Mouse (Mus musculus) embryo, embryonic 10 days (tissue): ENCODE measurements at regions not wholly inside any gene's neighbourhood (a gene's known extent, or its start where the extent isn't known, plus 50 kb on each side); places are given as distances from the start of the nearest gene placed in this dataset.

Experiments used
- DNase-seq: peaks from one replicate; pipeline ENCODE4 v3.0.0-alpha.2; 2015; ENCODE audit warnings: low spot score

DNA sequence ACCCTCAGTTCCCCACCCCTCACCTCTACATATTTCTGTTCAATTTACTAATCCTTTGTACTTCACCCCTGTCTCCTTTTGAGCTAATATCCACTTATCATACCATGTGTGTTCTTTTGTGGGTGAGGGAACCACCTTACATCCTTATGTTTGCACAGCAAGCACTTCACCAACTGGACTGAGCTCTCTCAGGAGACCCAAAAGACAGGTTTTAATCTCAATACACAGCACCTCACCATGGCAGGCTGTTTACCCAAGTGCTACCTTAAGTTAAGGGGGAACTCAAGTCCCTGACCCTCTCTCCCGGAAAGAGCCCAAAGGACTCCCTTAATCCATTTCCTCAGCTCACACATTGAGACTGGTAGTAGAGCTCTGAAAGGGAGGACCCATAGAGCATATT lies 62.3 kb upstream of the Agr3 start:
- DNase-seq: no peak

DNA sequence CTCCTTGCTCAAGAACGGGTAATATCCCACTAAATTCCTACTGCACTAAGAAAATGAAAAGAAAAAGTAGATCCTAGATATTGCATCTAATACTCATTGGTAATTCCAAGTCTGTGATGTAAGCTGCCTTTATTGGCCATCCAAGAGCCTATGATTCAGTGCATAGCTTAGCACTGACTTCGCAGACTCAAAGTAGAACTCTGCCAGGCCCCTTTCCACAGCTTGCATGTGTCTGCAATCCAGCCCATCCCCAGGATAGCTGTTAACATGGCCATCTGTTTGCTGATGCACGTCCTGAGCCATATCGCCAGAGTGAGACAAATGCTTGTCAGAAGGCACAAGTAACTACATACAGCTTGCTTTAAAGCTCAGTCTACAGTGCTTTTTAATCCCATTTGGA lies 72.3 kb upstream of the Agr3 start:
- no peak for DNase-seq

DNA sequence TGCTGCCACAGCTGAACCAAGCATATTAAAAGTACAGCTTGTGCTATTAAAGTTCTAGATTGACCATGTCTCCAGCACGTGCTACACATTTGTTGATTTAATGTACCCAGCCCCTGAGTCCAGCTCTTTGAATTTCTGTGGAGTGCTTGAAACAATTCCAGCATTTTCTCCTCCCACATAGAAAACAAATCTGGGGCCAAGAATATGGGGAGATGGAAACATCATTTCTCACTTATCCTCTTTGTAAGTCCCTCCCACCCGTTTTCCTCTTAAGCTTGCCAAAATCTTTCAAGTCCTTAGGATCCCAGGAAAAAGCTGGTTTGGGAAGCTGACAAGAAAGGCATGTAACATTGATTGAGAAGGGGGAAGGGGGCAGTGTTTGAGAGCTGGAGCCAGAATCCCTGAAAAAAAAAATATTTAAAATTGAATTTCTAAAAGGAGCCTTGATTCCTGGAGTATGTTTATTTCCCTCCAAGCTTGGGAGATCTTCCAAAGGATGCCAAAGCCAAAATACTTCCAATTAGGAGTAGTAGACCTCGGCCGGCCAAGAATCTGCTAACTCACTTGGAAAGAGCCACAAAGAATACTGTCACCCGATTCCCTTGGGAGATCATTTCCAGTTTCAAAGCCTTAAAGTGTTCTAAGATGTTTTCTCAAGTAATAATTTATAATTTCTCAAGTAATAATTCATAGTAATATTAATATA lies 78.4 kb upstream of the Agr3 start:
- DNase-seq: no peak

DNA sequence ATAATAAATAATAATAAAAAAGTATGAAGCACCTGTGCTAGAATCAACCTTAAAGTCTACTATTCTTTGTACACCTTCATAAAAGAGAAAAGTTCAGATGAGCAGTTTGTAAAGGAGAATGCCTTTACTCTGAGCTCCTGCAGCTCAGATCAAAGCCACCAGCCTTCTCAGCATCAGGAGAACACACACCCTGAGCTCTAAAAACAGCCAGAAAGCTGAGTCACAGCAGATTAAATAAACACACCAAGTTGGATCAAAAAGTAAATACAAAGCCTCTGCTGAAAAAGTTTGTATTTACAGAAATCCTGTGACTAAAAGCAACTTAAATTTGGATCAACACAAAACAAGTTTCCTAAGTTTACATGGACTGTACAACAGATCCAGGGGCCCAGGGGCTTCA lies 88.5 kb upstream of the Agr3 start:
- DNase-seq: no peak

DNA sequence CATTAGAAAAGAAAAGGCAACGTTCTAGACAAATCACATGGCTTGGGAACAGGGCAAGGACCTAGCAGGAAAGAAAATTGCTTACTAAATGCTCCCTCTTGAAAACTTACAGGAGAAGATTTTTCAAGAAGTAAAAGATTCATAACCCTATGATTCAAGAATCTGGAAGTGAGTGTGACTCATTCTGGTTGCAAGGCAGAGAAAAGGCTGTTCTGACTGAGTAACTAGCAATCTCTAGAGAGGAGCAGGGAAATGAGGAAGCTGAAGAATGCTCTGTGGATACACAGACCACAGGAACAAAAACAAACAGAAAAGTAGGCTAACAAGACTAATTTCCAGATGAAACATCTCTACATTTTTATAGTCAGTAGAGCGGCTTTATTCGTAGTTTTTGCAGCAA lies 92.1 kb upstream of the Agr3 start:
- no peak for DNase-seq

DNA sequence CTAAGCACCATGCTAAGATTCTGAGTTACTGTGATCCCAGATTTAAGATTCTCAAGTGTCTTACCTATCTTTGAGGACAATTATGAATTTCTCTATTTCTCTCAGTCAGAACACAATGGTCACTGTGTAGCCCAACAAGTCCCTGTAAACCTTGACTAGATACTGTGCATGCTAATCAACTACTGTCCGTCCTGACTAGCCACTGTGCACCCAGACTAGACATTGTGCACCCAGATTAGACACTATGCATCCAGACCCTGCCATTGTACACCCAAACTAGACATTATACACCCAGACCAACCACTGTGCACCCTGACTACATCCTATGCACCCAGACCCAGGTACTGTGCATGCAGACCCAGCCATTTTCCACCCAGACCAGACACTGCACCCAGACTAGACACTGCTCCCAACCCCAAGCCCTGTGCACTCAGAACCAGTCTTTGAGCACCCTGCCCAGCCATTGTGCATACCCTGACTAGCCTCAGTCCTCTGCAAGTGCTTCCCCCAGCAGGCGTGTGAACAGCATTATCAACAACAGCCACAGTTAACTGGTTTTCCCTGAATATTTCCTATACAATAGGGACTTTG lies 93.4 kb upstream of the Agr3 start:
- DNase-seq: no peak

DNA sequence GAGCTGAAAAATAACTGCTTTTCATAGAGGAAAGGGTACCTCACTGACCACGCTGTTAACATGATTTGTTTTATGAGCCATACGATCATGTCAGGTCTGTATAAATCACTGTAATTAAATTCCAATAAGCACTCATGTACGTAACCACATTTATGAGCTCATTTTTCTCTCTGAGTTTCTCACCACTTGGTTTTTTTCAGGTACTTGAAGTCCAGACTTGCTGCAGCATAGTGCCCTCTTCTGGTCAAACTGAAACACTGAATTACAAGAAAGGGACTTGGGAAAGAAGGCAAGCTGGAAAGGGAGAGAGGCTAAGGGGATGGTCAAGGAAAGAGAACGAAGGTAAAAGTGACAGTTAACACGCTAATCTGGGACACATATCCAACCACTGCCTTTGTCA lies 94.2 kb upstream of the Agr3 start:
- peak; percentile 85 for DNase-seq

DNA sequence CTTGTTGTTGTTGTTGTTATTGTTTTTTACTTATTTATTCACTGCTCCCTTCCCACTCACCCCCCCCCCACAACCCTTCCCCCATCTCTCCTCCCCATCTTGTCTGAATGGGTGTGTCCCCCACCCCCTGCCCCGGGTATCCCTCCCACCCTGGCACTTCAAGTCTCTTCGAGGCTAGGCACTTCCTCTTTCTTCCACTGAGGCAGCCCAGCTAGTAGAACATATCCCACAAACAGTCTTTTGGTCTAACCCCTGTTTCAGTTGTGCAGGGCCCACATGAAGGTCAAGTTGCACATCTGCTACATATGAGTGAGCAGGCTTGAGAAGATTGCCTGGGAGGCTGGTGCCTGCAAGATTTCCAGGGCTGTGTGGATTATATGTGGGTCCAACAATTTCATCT lies 97.6 kb upstream of the Agr3 start:
- no peak for DNase-seq

DNA sequence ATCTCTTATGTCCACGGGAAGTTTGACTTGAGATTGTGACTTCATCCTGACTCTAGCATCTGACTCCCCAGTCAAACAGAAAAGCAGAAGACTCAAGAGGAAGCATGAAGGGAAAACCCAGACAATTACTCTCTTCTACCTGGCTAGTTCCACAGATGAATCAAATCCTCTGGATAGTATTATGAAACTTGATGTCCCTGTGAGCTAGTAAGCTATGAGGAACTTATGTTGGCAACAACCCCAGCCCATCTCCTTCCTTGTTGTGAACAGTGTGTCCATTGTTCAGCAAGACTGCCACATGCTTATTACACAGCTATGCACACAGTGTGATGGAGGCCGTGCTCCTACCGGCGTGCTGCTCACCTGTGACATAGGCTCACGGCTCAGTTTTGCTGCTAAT lies 98.4 kb upstream of the Agr3 start:
- DNase-seq: no peak

DNA sequence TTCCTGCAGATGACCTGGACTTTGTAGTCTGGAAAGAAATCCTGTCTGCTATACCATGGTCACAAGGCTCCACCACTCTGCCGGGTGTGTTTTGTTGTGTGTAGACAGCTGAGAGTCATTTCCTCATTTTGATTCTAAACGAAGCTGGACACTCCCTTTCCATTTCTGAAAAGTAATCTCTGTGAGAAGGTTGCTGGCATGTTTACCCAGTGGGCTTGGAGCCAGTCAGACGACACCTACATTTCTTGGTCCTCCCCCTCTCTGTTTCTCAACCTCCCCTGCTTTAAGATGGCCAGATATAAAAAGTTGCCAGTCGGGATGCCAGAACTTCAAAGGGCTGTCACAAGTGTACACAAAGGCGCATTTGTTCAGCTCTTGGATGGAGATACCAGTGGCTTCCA lies 100.8 kb upstream of the Agr3 start:
- peak; percentile 57 for DNase-seq

DNA sequence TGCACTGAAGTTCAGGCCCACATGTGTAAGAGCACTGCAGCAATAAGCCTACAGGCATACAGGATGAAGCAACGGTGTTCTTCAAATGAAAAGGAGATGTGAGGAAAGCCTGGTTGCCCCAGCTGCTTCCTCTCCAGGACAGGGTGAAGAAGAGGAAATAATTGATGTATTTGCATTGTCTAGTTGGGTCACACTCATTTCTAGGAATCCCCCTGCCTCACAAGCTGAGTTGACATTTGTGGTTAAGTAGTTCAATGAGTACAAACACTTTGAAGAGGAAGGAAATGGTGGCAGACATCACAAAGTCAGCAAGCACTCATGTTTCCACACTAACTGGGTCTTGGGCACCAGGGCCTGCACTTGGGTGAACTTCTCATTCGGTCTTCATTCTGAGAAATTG lies 126.2 kb upstream of the Agr3 start:
- DNase-seq: no peak

DNA sequence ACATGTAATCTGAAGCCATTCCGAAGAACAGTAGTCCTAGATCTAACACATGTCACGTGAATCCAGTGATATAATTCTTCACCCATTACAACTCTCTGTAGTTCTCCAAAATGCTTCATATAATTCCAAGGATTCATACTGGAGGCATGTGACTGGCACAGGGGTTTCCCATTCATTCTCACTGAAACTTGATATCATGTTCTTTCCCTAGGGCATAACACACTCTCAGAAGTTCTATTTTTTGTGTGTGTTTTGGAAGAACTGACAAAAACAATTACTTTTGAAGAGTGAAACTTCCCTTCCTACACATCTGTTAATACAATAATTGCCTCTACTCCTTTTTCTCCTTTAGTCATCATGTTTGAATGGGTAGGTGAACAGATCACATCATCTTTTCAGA lies 150.0 kb upstream of the Agr3 start:
- no peak for DNase-seq

DNA sequence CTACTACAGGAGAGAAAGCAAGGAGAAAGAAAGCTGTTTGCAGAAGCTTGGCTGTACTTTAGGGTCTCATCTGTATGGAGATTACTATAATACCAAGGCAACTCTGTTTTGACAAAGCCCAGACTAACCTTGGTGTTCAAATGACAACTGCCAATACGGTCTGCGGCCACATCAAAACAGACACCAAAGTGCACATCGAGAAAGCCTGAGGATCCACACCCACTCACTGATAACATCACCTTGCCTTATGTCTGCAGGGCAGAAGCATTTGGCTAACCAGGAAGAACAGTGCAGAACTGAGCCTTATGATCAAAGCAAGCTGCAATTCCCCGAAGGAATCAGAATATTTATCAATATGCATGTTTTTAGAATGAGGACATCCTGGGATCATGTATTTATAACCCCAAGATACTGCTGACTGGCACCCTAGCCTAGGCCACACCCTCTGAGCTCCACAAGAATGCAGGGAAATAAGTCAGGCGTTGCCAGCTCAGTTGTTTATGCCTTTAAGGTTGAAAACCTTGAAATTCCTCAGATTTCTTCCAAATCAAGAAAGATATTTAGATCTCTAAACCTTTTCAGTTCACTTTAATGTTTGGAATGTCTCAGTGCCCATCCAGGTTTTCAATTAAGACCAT lies 154.9 kb upstream of the Agr3 start:
- DNase-seq: no peak

DNA sequence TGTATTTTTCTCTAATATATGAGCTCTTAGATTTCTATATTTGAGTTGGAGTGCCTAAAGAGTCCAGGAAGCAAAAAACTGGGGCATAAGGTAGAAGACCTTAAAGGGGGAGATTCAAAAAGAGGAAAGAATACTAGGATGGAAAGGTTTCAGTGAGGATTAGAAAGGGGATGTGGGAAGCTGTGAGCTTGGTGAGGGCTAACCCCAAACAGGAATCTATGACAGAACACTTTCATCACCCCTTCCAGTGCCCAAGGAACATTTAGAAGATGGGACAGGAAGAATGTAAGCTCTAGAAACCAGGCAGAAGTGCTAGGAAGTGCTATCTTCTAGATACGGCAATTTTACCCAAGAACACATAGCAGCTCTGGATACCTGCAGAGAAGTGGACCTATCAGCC lies 166.5 kb upstream of the Agr3 start:
- no peak for DNase-seq

DNA sequence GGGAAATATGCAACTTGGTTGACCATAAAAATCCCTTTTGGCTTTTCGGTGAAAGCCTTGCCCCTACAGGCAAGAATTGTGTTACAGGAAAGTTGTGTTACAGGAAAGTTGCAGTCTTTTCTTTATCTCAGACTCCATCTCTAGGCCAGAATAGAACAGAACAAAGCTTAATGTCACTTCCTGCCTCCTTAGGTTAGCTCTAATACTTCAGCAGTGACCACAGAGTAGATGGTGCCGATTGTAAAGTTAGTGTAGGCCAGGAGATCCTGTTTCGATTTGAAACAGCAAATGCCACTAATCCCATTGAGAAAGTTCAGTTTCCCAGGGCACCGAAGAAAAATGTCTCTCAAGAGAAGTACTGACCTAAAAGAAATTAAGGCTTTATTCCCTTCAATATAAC lies 170.3 kb upstream of the Agr3 start:
- DNase-seq: no peak

DNA sequence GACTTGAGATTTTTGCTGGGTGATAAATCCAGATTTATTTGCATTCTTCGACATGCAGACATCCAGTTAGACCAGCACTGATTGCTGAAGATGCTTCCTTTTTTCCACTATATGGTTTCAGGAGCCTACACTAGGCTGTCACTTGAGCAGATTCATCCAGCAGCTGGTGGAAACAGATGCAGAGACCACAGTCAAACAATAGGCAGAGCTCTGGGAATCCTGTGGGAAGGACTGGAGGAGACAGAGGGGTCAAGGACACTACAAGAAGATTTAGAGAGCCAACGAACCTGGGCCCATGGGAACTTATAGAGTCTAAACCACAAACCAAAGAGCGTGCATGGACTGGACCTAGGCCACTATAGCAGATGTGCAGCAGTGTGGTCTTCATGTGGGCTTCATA lies 177.4 kb upstream of the Agr3 start:
- no peak for DNase-seq

DNA sequence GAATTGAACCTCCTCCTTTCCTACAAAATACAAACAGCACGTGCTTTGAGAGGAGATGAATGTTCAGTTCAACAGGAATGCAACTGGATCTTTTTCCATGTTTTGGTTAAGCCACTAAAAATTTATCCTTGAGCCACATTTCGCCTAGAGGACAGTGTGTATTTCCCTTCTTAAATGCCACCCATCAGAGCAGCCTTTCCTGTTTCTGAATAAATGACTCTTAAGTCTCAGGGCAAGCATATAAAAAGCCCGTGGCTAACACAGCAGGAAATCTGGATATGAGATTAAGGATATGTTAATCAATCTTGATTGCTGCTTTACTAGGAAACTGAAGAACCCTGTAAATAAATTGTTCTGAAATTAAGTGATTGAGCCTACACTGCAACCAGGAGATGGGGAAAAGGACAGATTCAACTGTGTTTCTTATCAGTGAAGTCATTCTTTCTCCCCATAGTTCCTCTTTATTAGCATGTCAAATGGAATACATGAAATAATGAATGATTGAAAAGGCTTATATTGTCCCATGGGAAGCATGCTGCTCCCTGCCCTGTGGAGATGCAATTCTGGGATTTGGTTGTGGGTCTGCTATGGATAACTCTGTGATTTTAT lies 178.6 kb upstream of the Agr3 start:
- no peak for DNase-seq

DNA sequence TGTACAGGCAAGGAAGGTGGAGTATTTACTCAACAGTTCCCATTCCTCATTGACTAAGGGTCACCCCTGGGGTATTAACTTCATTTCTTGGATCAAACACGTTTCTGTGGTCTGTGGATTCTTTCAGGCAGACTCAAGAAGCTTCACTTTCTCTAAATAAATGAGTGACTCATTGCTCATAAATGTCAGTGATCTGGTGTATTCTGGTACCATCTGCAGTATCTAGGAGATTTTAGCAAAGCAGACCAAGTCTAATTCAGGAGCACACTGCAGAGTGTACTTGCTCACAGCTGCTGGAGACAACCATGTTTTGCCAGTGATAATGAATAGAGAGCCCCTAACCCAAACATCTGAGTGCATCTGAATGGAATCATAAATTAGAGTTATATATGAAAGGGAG lies 182.7 kb upstream of the Agr3 start:
- no peak for DNase-seq

DNA sequence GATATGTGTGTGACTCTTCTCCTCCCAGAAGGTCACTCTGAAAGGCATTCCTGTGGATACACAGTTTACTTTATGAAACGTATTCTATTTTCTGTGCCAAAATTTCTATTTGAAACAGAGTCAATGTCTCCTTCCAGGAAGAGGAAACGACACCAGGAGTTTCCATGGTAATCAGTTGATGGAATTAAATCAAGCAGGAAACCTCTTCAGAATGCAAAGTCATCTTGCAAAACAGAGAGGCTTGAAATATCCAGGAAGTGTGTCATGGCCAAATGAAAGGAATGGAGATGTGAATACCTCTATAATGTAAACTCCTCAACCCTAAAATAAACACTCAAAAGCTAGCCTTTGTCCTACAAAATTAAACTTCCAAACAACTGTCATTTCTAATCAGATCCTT lies 189.0 kb upstream of the Agr3 start:
- DNase-seq: no peak

DNA sequence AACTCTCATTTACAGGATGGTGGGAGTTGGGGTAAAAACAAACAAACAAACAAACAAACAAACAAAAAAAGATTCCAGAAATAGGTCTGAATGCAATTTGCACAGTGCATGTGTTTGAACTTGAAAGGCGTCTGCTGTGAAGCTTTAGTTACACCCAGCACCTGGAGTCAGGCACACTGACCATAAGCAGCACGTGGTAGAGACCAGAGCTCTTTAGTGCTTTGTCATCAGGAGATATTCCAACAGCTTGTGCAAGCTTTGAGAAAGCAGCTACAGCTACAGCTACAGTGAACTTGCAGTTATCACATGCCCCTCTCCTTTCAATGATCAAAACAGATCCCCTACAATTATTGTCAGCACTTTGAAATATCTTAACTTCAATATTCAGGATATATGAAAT lies 190.4 kb upstream of the Agr3 start:
- no peak for DNase-seq

DNA sequence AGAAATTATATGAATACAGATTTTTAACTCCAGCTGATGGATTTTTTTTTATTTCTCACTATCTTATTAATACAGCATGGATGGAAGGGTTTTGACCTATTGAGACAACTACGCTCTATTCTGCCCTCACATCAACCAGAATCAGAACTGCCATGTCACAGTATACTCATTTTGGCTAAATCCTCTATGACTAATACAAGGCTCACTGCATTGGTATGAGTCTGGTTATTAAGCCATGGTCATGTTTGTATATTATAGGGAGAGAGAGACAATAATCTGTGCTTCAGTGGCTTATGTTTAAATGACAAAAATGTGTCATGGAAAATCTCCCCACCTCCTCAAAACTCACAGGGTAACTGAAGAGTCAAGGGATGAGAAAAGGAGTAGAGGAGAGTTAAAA lies 191.0 kb upstream of the Agr3 start:
- no peak for DNase-seq

DNA sequence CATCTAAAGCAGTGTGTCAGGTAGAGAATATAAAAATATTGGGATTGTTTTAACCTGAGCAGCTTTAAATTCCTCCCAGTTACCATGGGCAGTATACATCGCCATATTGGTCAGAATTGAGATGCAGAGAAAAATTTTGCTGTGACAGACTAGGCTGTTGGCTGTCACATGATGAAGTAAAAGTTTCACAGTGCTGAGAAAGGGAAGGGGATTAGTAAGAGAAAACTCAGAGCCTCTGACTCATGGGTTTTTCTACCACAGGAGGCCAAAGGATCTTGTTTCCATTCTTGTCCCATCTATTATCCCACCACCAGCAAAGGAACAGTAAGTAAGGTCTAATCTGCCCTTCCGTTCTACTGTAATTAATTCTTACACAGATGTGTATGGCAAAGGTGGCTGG lies 191.8 kb upstream of the Agr3 start:
- DNase-seq: no peak

DNA sequence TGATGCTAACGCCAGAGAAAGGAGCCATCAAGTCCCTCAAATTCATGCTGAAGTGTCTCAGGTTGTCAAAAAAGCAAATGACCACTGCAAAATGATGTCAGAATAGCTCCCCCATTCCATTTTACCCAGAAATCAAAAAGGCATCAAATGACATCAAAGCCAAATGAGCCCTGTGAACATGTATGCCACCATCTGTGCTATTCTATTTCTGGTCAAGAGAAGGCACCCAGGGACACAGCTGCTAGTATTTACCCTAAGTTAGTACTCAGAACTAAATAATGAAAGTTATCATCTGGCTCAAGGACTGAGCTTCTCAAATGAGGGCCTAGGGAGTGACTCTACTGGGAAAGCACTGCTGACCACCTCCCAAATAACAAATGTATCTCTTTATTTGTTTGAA lies 191.1 kb upstream of the Ahr start:
- no peak for DNase-seq

DNA sequence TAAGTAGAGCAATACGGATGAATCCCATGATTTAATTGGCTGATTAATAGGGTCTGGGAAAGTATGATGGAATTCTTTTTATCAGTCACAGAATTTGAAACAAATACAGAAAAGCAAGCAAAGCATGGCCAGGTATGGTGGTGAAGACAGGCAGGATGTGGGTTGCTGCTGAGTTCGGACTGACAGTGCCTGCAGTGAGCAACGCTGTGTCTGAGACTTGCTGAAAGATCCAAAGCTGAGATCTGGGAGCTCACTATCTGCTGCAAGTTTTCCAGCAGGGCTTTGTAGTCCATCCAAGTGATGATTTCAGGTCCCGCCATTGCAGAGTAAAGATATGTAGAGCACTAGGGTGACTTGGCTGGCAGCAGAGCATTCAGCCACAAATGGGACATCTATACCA lies 189.3 kb upstream of the Ahr start:
- no peak for DNase-seq
